Mouse (Mus musculus): ENCODE measurements around the gene Gm3448.
"Not testable (repeated sequence)": the region's sequence is repeated elsewhere in the genome, so short reads cannot be mapped to it uniquely, and the experiment has no call there.

DNA sequence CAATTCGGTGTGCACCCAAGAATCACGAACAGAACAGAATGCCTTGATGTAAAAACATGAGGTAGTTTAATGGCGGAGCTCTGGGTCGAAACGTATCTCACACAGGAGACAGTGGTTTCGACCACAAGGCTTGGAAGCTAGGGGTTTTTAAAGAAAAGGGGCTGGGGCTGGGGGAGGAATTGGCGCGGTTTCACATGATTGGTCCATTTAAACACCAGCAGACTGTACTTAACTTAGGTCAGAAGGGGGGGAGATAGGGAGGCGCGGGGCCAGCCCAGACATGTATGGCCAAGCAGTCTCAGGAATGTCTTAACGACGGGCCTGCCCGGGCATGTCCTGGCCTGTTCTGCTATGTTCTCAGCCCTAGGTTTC lies 12.5 kb upstream of the Gm3448 start:
- TF ChIP-seq GATA1, TAL1 (IDR thresholded peaks at IDR 0.05; ENCODE audit: low read length): not testable (repeated sequence)
